Mouse (Mus musculus): ENCODE results near the gene Six5.

DNA sequence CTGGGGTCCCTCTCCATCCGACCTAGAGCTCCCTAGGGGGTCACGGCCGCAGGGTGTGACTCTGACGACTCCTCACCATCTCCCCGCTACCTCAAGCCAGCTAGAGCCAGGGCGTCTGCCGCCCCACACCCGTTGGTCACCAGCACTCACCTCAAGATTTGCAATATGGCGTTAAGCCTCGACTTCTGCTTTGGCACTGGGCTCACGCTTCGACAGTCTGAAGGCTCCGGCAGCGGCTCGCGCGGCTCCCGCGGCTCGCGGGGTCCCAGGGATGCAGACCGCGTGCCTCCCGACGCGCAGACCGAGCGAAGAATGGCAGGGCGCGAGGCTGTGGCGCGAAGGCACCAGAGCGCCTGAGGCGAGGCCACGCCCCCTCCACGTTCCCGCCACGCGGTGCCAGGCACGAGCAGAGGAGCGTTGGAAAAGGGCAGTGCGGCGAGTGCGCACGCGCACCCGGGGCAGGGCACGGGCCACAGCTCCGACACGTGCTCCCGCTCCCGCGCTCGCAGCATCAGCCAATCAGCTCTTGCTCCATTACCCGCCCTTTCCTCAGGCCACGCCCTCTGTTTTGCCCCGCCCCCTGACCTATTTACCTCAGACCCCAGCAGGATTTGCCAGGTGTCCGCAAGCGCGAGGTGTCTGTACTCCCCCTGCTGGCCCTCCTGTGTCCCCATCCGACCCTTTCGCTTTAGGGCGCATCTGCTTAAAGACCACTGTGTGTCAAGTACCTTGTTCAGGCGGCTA lies 23.8 kb downstream of the Six5 start, which contains the start of gene Gm4969:
- TF ChIP-seq TAL1 (IDR thresholded peaks at IDR 0.05; ENCODE audit: low read length) (no peak), GATA1 (IDR thresholded peaks at IDR 0.05; ENCODE audit: low read length) (no peak)
